Mouse (Mus musculus) adrenal gland, adult 8-10 months (tissue): ENCODE data around the gene Gpr26. TPM values are rescaled to one million over a fixed set of nuclear protein-coding genes. Genes with fewer than 3 reads are reported as not detected.

ENCODE experiments used
- DNase-seq: peaks from one replicate; pipeline ENCODE4 v3.0.0; 2022
- total RNA-seq, 4 experiments: library from RNA; stranded (reverse); gene quantifications; 2 replicates each; pipeline ENCODE4 v1.2.4; 2022

Gene Gpr26
- total RNA-seq, 4 experiments from 2014 or later, result 0.03 TPM

DNA sequence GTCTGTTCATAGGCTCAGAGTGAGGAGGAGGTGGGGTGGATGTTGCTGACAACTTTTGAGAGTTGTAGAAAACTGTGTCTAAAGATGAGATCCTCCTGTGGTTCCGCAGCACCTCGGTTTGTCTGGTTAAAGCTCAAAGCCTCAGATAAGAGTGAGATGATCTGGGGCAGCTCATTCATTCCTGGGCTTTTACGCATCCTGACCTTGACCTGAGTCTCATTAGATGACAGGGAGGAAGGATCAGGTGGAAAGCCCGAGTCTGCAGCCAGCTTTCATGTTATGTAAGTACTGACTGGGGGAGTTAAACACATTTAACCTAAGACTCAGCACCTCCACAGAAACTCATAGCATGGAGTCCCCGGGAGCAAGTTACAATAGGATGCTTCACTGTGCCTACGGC is 60.4 kb downstream of the Gpr26 start:
- peak; percentile 31 for DNase-seq

GRCm38 (mm10) chr7:132031940-132032531 is 65.8 kb downstream of the Gpr26 start:
- no peak for DNase-seq

Other genes starting within 250 kb of the Gpr26 start
- 10 to 100 TPM; 15.7 to 30.5 (median 19.1) TPM for gene Cpxm2, start 188.3 kb downstream of the Gpr26 start, total RNA-seq